Mouse (Mus musculus): ENCODE data around the gene Cdc26. TPM values are rescaled to one million over a fixed set of nuclear protein-coding genes. Genes with fewer than 3 reads are reported as not detected.

The Cdc26 gene
- polyA plus RNA-seq, 1 experiment from 2014 or later, result 90.4 TPM

Other genes with a start within 250 kb of the Cdc26 start
- 8.9 and 9.7 TPM in 2 replicates for gene Zfp37, start 177.6 kb downstream of the Cdc26 start, polyA plus RNA-seq (2016; fragmentation: Nextera tagmentation; extraction: Ambion mirVana)
- 16.7 and 16.9 TPM in 2 replicates for gene Slc31a2, start 146.1 kb downstream of the Cdc26 start, polyA plus RNA-seq (2016; fragmentation: Nextera tagmentation; extraction: Ambion mirVana)
- gene Fkbp15, start 48.1 kb downstream of the Cdc26 start, polyA plus RNA-seq (2016; fragmentation: Nextera tagmentation; extraction: Ambion mirVana), result 18.2 and 19.6 TPM in 2 replicates
- 50.5 and 52.0 TPM in 2 replicates for gene Slc31a1, start 47.9 kb downstream of the Cdc26 start, polyA plus RNA-seq (2016; fragmentation: Nextera tagmentation; extraction: Ambion mirVana)
- 14.9 and 15.3 TPM in 2 replicates for gene Prpf4, start 155 bp upstream of the Cdc26 start, polyA plus RNA-seq (2016; fragmentation: Nextera tagmentation; extraction: Ambion mirVana)
- gene Rnf183, start 26.6 kb upstream of the Cdc26 start, polyA plus RNA-seq (2016; fragmentation: Nextera tagmentation; extraction: Ambion mirVana), result not detected in 2 replicates
- gene Wdr31, start 62.3 kb upstream of the Cdc26 start, polyA plus RNA-seq (2016; fragmentation: Nextera tagmentation; extraction: Ambion mirVana), result 3.3 and 4.0 TPM in 2 replicates
- 0.49 and 0.64 TPM in 2 replicates for gene Bspry, start 71.4 kb upstream of the Cdc26 start, polyA plus RNA-seq (2016; fragmentation: Nextera tagmentation; extraction: Ambion mirVana)
- 7.0 and 8.0 TPM in 2 replicates for gene Hdhd3, start 94.8 kb upstream of the Cdc26 start, polyA plus RNA-seq (2016; fragmentation: Nextera tagmentation; extraction: Ambion mirVana)
- 74.3 and 80.0 TPM in 2 replicates for gene Alad, start 111.3 kb upstream of the Cdc26 start, polyA plus RNA-seq (2016; fragmentation: Nextera tagmentation; extraction: Ambion mirVana)
- gene Pole3, start 116.4 kb upstream of the Cdc26 start, polyA plus RNA-seq (2016; fragmentation: Nextera tagmentation; extraction: Ambion mirVana), result 53.6 and 59.9 TPM in 2 replicates
- gene 4933430I17Rik, start 116.7 kb upstream of the Cdc26 start, polyA plus RNA-seq (2016; fragmentation: Nextera tagmentation; extraction: Ambion mirVana), result 0.31 and 0.43 TPM in 2 replicates
- 60.5 and 73.7 TPM in 2 replicates for gene Rgs3, start 151.2 kb upstream of the Cdc26 start, polyA plus RNA-seq (2016; fragmentation: Nextera tagmentation; extraction: Ambion mirVana)